Mouse (Mus musculus): Measurements from ENCODE around the gene Ccdc141.

GRCm38 (mm10) chr2:77074373-77074772 lies 96.1 kb downstream of the Ccdc141 start:
- TF ChIP-seq CTCF (IDR thresholded peaks at IDR 0.05; ENCODE audit: borderline replicate concordance, insufficient read depth, low read length) (no peak), POLR2A (IDR thresholded peaks at IDR 0.05; ENCODE audit: low read depth, low read length) (no peak)
